Mouse (Mus musculus): ENCODE measurements around the gene Wscd2. TPM values are rescaled to one million over a fixed set of nuclear protein-coding genes. Genes with fewer than 3 reads are reported as not detected.

The Wscd2 gene
- polyA plus RNA-seq, 2 experiments: 0.02 TPM; not detected in 1

GRCm38 (mm10) chr5:113637631-113638030 is 147.5 kb downstream of the Wscd2 start:
- WGBS (ENCODE audit: insufficient replicate concordance): 61% methylated on average over 4 of the region's 4 CpGs
- Histone ChIP-seq H3K4me1 (replicated peaks; ENCODE audit: control insufficient read depth in 2 of 2, insufficient read depth in 2 of 2, low read length in 1 of 2) (no peaks in the 10 kb centered on the region), H3K27ac (no peak overlapping the region), H3K4me2 (ENCODE audit: low read depth) (no peak overlapping the region), H3K27me3 (ENCODE audit: control insufficient read depth, insufficient read depth, low read length) (no peaks in the 10 kb centered on the region), H3K9ac (replicated peaks) (no peak overlapping the region), H3K36me3 (replicated peaks; ENCODE audit: control insufficient read depth, insufficient read depth, low read depth) (no peaks in the 10 kb centered on the region), H3K9me3 (ENCODE audit: control insufficient read depth, low read length) (no peaks in the 10 kb centered on the region), H3K4me3 (ENCODE audit: insufficient read depth in 1 of 2, low read depth in 2 of 2, low read length in 2 of 2) (no peak overlapping the region)
- ATAC-seq (ENCODE audit: insufficient read depth) (no peak), DNase-seq (ENCODE audit: low read depth in 3 of 3, low spot score in 3 of 3) (no peak)
- no peak for TF ChIP-seq CTCF (IDR thresholded peaks at IDR 0.05; ENCODE audit: low read depth)

GRCm38 (mm10) chr5:113638055-113638454 is 147.9 kb downstream of the Wscd2 start:
- Histone ChIP-seq H3K36me3 (replicated peaks; ENCODE audit: control insufficient read depth, insufficient read depth, low read depth) (no peaks in the 10 kb centered on the region), H3K4me1 (replicated peaks; ENCODE audit: control insufficient read depth in 2 of 2, insufficient read depth in 2 of 2, low read length in 1 of 2) (no peaks in the 10 kb centered on the region), H3K4me2 (ENCODE audit: low read depth) (no peak overlapping the region), H3K9ac (replicated peaks) (no peak overlapping the region), H3K27me3 (ENCODE audit: control insufficient read depth, insufficient read depth, low read length) (no peaks in the 10 kb centered on the region), H3K9me3 (ENCODE audit: control insufficient read depth, low read length) (no peaks in the 10 kb centered on the region), H3K27ac (no peak overlapping the region), H3K4me3 (ENCODE audit: insufficient read depth in 1 of 2, low read depth in 2 of 2, low read length in 2 of 2) (no peak overlapping the region)
- DNase-seq (ENCODE audit: low read depth in 3 of 3, low spot score in 3 of 3): no peak
- ATAC-seq (ENCODE audit: insufficient read depth): no peak
- 71% methylated on average over 12 of the region's 12 CpGs for WGBS (ENCODE audit: insufficient replicate concordance)
- TF ChIP-seq EP300 (IDR thresholded peaks at IDR 0.05; ENCODE audit: low read depth) (no peak), CTCF (IDR thresholded peaks at IDR 0.05; ENCODE audit: low read depth) (no peak)

DNA sequence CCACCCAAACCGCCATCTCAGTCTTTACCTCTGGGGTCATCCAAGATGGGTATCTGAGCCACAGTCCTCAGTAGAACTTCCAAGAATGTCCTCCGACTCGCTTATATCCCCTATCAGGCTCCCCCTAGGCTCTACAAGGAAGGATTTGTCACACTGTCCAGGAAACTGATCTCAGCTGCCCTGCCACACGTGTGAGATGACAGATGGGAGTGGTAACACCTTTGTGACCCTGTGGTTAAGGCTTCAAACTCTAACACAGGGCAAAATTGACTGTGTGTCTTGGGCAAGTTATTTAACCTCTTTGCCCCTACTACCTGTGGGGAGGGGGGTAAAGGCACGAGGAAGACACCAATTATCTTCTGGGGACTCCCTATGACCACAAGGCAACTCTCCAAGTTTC is 149.0 kb downstream of the Wscd2 start:
- H3K36me3 ChIP-seq (replicated peaks; ENCODE audit: control insufficient read depth, insufficient read depth, low read depth): no peaks in the 10 kb centered on the region
- 44% methylated on average over 5 of the region's 5 CpGs for WGBS (ENCODE audit: insufficient replicate concordance)
- no peak overlapping the region for H3K4me2 ChIP-seq (ENCODE audit: low read depth)
- H3K4me3 ChIP-seq (ENCODE audit: insufficient read depth in 1 of 2, low read depth in 2 of 2, low read length in 2 of 2): no peak overlapping the region
- TF ChIP-seq CTCF (IDR thresholded peaks at IDR 0.05; ENCODE audit: low read depth): no peak
- no peak for TF ChIP-seq EP300 (IDR thresholded peaks at IDR 0.05; ENCODE audit: low read depth)
- no peaks in the 10 kb centered on the region for H3K27me3 ChIP-seq (ENCODE audit: control insufficient read depth, insufficient read depth, low read length)
- no peak overlapping the region for H3K27ac ChIP-seq
- no peak overlapping the region for H3K9ac ChIP-seq (replicated peaks)
- no peaks in the 10 kb centered on the region for H3K9me3 ChIP-seq (ENCODE audit: control insufficient read depth, low read length)
- ATAC-seq (ENCODE audit: insufficient read depth): no peak
- no peaks in the 10 kb centered on the region for H3K4me1 ChIP-seq (replicated peaks; ENCODE audit: control insufficient read depth in 2 of 2, insufficient read depth in 2 of 2, low read length in 1 of 2)
- DNase-seq (ENCODE audit: low read depth in 3 of 3, low spot score in 3 of 3): no peak

Other genes with a start within 250 kb of the Wscd2 start
- 1.4 and 1.5 TPM in 2 replicates for gene Sgsm1, start 179.5 kb upstream of the Wscd2 start, polyA plus RNA-seq (2012; rRNA removed)
- 0.86 and 1.4 TPM in 2 replicates for gene Sgsm1, start 179.5 kb upstream of the Wscd2 start, polyA plus RNA-seq (2014; fragmentation: Nextera tagmentation; extraction: Ambion mirVana)
- gene Aym1, start 133.0 kb upstream of the Wscd2 start, polyA plus RNA-seq (2012; rRNA removed): not detected in 2 replicates
- gene Aym1, start 133.0 kb upstream of the Wscd2 start, polyA plus RNA-seq (2014; fragmentation: Nextera tagmentation; extraction: Ambion mirVana): not detected in 2 replicates
- gene Cmklr1, start 160.1 kb downstream of the Wscd2 start, polyA plus RNA-seq (2012; rRNA removed): 1.4 and 1.7 TPM in 2 replicates
- 1.5 and 1.6 TPM in 2 replicates for gene Cmklr1, start 160.1 kb downstream of the Wscd2 start, polyA plus RNA-seq (2014; fragmentation: Nextera tagmentation; extraction: Ambion mirVana)
- gene 1700069L16Rik, start 234.4 kb downstream of the Wscd2 start, polyA plus RNA-seq (2012; rRNA removed): not detected in 2 replicates
- not detected in 2 replicates for gene 1700069L16Rik, start 234.4 kb downstream of the Wscd2 start, polyA plus RNA-seq (2014; fragmentation: Nextera tagmentation; extraction: Ambion mirVana)
- 1.2 and 1.3 TPM in 2 replicates for gene Ficd, start 245.5 kb downstream of the Wscd2 start, polyA plus RNA-seq (2012; rRNA removed)
- gene Ficd, start 245.5 kb downstream of the Wscd2 start, polyA plus RNA-seq (2014; fragmentation: Nextera tagmentation; extraction: Ambion mirVana): 1.1 and 1.2 TPM in 2 replicates